ENCODE assay signal across 8 mouse cellular contexts in genomic region chr8:128219539-128219938, GRCm38 (mm10).
A peak's percentile ranks its signal among the peaks of the same experiment; 100 is the strongest.
DNase-seq lines count a peak whose midpoint lies in the region; ATAC-seq lines count a peak whose summit lies in the region.
"Had no signal": no experiment of that assay in that cellular context is flagged by ENCODE, and none has a peak within 500 bp of the region (broad histone marks: within the 10 kb centered on the region; RNA-seq: fewer than 3 reads in every experiment).

No protein-coding gene starts in this region.

- peaks cover 32% of the 10 kb centered on the region for H3K4me1 ChIP-seq in heart, embryonic 16.5 days (ENCODE audit: control insufficient read depth, insufficient read depth, low read length)
- no peaks in the 10 kb centered on the region for H3K4me1 ChIP-seq in liver, embryonic 12.5 days
- H3K4me1 ChIP-seq: stomach, embryonic 15.5 days had no signal

- no peaks in the 10 kb centered on the region for H3K9me3 ChIP-seq in heart, embryonic 16.5 days (replicated peaks; ENCODE audit: control insufficient read depth, low read length)
- H3K9me3 ChIP-seq in liver, embryonic 12.5 days (replicated peaks) = no peaks in the 10 kb centered on the region
- H3K9me3 ChIP-seq: stomach, embryonic 15.5 days had no signal

- ATAC-seq in heart, embryonic 16.5 days (replicated peaks; ENCODE audit: extremely low read depth, insufficient read depth, low FRiP score) = peak; percentile 96
- no peak for ATAC-seq in liver, embryonic 12.5 days

- H3K27me3 ChIP-seq in heart, embryonic 16.5 days (ENCODE audit: control insufficient read depth, insufficient read depth, low read length) = no peaks in the 10 kb centered on the region
- H3K27me3 ChIP-seq in liver, embryonic 12.5 days (replicated peaks) = no peaks in the 10 kb centered on the region
- H3K27me3 ChIP-seq: stomach, embryonic 15.5 days had no signal

- no peak overlapping the region for H3K4me3 ChIP-seq in heart, embryonic 16.5 days (ENCODE audit: low read length)
- H3K4me3 ChIP-seq in liver, embryonic 12.5 days = no peak overlapping the region
- H3K4me3 ChIP-seq: stomach, embryonic 15.5 days had no signal

- 0 out of 2 replicates have a peak overlapping the region, but pooled peaks have one; percentile 52 for H3K9ac ChIP-seq in heart, embryonic 16.5 days (ENCODE audit: low read length)
- no peak overlapping the region for H3K9ac ChIP-seq in liver, embryonic 12.5 days
- H3K9ac ChIP-seq: stomach, embryonic 15.5 days had no signal

- peak overlapping the region; percentile 13; the same call in 1 of the 2 replicates for H3K4me2 ChIP-seq in heart, embryonic 16.5 days (ENCODE audit: low read depth, low read length)
- no peak overlapping the region for H3K4me2 ChIP-seq in liver, embryonic 12.5 days
- H3K4me2 ChIP-seq: stomach, embryonic 15.5 days had no signal

- H3K27ac ChIP-seq in heart, embryonic 16.5 days (ENCODE audit: low read length) = peak overlapping the region; percentile 92
- H3K27ac ChIP-seq in liver, embryonic 12.5 days = no peak overlapping the region
- H3K27ac ChIP-seq: stomach, embryonic 15.5 days had no signal

- no peaks in the 10 kb centered on the region for H3K36me3 ChIP-seq in heart, embryonic 16.5 days (ENCODE audit: control insufficient read depth, insufficient read depth)
- H3K36me3 ChIP-seq in liver, embryonic 12.5 days = no peaks in the 10 kb centered on the region
- H3K36me3 ChIP-seq: stomach, embryonic 15.5 days had no signal

- peak; percentile 25 for DNase-seq in urinary bladder, adult 2 months (ENCODE audit: low spot score)
- DNase-seq in urinary bladder, postnatal 10 days (ENCODE audit: low spot score) = no peak
- peak; percentile 82 to 87 for DNase-seq in cerebellum, postnatal 10 days
- DNase-seq in ovary, postnatal 10 days (ENCODE audit: low spot score) = peak; percentile 15
- no peak for DNase-seq in frontal cortex, postnatal 25 days (ENCODE audit: low spot score in 2 of 2)

Comparison
In these comparisons a context has a peak if more than half of its experiments do, and no peak if none do; other contexts are left out.
1. DNase-seq: peak in urinary bladder, adult 2 months (single experiment), cerebellum, postnatal 10 days (2 of 2) and ovary, postnatal 10 days (single experiment); none in urinary bladder, postnatal 10 days (single experiment) and frontal cortex, postnatal 25 days (0 of 2).